Mouse (Mus musculus) megakaryocyte-erythroid progenitor cell, adult 5-6 weeks (primary cell): ENCODE data around the gene Xrcc5. TPM values are rescaled to one million over a fixed set of nuclear protein-coding genes. Genes with fewer than 3 reads are reported as not detected.

Experiments used
- ATAC-seq: replicated peaks from 2 replicates; pipeline ENCODE4 v1.8.0; 2016; ENCODE audit warnings: mild to moderate bottlenecking, inconsistent platforms; ENCODE audit not compliant: severe bottlenecking, poor library complexity, low FRiP score, low TSS enrichment
- total RNA-seq, 2 experiments: library from RNA; stranded (forward) in 1 of 2; stranded (reverse) in 1 of 2; fragments of 200-1000, 215-1000 nt in 1 of 2; fragments of >200 nt in 1 of 2; fragmentation: Nextera tagmentation in 1 of 2; gene quantifications; 2 replicates each; pipeline ENCODE4 v1.2.3; 2014 to 2017

The Xrcc5 gene
- total RNA-seq, 2 experiments from 2014 or later = 39.9 to 72.9 TPM

DNA sequence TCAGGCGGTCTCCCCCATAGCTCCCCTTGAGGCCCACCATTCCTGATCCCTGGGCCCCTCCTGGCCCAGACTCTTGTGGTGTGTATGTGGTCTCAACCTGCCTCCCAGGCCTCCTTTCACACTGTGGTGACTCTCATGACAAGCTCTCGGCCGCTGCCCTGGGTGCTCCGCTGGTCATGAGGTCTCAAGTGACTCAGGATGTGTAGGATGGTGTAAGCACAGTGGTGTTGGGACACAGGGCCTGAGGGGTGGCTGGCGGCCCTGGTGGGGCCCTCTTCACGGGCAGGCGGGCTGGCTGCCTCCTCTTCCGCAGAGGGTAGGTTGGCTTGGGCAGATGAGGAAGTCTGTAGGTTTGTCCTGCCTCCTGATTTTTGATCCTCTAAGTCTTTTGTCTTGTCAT, 121.3 kb downstream of the Xrcc5 start:
- ATAC-seq = no peak

DNA sequence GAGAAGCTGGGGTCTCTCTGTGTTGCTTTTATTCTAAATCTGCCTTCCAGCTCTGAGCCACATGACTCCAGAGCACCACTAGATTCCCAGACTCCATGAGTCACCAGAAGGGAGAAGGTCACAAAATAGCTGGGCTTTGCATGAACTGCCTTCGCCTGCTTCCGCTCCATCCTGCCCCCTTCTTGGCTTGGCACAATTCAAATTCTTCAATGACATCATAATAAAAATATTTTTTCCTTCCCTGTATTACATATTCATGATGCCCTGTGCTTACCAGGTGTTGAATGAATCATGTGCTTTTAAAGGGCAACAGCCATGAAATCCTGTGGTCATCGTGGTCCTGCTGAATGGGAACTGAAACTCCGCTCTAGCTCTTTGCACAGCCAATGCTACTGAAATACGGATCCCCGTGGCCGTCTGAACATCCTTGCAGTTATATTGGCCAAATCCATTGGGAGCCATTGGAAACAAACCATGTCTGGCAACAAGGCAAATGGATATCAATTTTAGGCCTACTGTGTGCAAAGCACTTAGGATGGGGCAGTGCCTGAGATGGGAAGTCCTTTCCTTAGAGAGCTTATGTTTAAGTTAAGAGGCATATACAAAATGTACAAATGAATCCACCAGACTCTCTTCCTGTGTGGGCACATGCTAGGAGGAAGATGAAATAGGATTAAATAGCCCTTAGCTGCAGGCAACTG, 122.0 kb downstream of the Xrcc5 start:
- ATAC-seq = no peak

- no peak for ATAC-seq
These were observed 125.4 kb downstream of the Xrcc5 start for GRCm38 (mm10) chr1:72432579-72432978.

DNA sequence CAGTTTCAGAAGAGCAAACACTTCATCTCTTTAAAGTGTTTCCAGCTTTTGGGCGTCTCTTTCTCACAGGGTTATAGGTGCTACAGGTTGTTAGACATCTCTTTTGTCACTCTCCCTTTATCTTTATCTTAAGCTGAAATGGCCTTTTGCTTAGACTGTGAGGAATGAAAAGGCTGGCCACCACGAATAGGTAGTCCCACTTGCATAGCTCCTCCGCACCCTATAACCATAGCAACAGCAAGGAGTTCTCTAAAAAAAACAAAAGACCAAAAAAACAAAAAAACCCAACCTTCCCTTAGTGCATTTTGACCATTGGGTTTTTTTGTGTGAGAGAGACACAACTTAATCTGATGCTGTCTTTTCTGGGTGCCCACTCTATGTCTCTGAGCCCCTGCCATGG, 127.3 kb downstream of the Xrcc5 start:
- ATAC-seq = no peak

- no peak for ATAC-seq
These were observed 129.7 kb downstream of the Xrcc5 start for GRCm38 (mm10) chr1:72436967-72437366.

GRCm38 (mm10) chr1:72439146-72439545, 131.9 kb downstream of the Xrcc5 start:
- ATAC-seq = no peak

- no peak for ATAC-seq
These were observed 135.5 kb downstream of the Xrcc5 start for GRCm38 (mm10) chr1:72442747-72443146.

Other genes with a start within 250 kb of the Xrcc5 start
- not detected in 2 replicates for gene Mreg, start 95.1 kb upstream of the Xrcc5 start, total RNA-seq (2014; fragmentation: Nextera tagmentation)
- gene Mreg, start 95.1 kb upstream of the Xrcc5 start, total RNA-seq (2017) = not detected in 2 replicates
- gene Pecr, start 23.1 kb upstream of the Xrcc5 start, total RNA-seq (2014; fragmentation: Nextera tagmentation) = 16.5 and 18.1 TPM in 2 replicates
- gene Pecr, start 23.1 kb upstream of the Xrcc5 start, total RNA-seq (2017) = 13.3 and 23.8 TPM in 2 replicates
- not detected in 2 replicates for gene Tmem169, start 23.1 kb upstream of the Xrcc5 start, total RNA-seq (2014; fragmentation: Nextera tagmentation)
- 0.08 TPM in 1 of 2 replicates, not detected in the other for gene Tmem169, start 23.1 kb upstream of the Xrcc5 start, total RNA-seq (2017)
- not detected in 2 replicates for gene March4, start 229.5 kb downstream of the Xrcc5 start, total RNA-seq (2014; fragmentation: Nextera tagmentation)
- gene March4, start 229.5 kb downstream of the Xrcc5 start, total RNA-seq (2017) = not detected in 2 replicates